Mouse (Mus musculus) thymus, postnatal 10 days (tissue): ENCODE data around the gene Hspbap1.

Source experiments
- DNase-seq, 2 experiments: peaks; one replicate each; pipeline ENCODE4 v3.0.0; 2021; ENCODE audit warnings: low spot score in 2 of 2

Gene Hspbap1

DNA sequence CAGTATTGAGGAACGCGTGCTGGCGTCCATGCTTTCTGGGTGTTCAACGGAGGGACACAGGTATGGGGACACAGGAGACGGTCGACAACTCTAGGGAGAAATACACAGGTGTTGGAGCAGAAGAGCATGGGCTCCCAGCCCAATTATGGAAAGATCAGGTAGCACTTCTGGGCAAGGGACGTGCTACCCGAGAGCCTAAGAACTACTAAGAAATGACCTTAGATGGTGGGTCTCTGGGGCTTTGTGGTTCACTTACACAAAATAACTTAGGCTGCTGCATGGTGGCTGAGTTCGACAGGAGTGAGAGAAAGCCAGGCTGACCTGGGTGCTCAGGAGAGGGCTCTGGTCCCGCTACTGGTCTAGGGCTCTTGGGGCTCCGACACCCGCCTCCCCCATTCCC, 101.7 kb downstream of the Hspbap1 start:
- peak in 1 of 2 experiments; percentile 11 for DNase-seq

DNA sequence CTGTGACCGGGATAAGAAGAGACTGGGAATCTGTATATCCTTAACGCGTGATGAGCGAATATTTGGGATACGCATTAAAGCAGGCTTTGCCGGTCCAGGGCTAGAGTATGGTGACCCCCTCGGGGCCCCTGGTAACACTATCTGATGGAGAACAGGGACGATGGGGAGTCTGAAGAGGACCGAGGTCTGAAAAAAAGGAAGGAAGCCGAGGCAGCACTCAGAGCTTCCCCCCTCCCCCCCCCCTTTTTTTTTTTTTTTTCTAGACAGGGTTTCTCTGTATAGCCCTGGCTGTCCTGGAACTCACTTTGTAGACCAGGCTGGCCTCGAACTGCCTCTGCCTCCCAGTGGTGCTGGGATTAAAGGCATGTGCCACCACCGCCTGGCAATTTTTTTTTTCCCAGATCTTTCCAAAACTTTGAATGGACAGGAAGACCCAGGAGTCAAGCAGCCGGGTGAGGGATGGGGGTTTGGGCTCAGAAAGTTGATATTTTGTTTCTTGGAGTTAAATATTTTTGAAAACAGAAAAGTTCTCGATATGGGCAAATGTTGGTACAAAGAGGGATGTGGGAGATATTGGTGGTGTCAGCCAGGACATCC, 102.3 kb downstream of the Hspbap1 start:
- DNase-seq, result no peak

DNA sequence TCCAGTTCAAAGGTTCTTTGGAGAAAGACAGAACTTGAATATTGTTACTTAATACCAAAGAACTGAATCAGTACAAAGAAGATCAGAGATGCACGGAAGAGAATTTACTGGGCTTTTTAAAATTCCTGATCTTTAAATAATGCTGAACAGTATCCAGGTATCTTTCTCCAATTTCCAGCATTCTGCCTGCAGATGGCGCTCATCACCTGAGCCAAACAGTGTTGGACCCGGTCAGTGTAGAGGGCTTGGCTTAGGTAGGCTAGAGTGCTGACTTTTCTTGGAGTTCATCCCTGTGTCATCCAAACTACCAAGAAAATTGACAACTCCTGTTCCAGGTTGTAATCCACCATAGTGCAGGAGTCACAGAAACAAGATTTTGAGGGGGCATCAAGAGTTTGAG, 104.2 kb downstream of the Hspbap1 start:
- DNase-seq, result peak in 1 of 2 experiments; percentile 55
